In genomic region chr2:104001076-104001475, GRCm38 (mm10) we compare ENCODE assay signal across 9 mouse cellular contexts. TPM values are rescaled to one million over a fixed set of nuclear protein-coding genes. Genes with fewer than 3 reads are reported as not detected.
DNase-seq lines count a peak whose midpoint lies in the region; ATAC-seq lines count a peak whose summit lies in the region.
"Had no signal": no experiment of that assay in that cellular context is flagged by ENCODE, and none has a peak within 500 bp of the region (broad histone marks: within the 10 kb centered on the region; RNA-seq: fewer than 3 reads in every experiment).

No protein-coding gene starts in this region.

- no peaks in the 10 kb centered on the region for H3K9me3 ChIP-seq in hindbrain, embryonic 14.5 days (ENCODE audit: control insufficient read depth, low read length)
- no peaks in the 10 kb centered on the region for H3K9me3 ChIP-seq in hindbrain, embryonic 13.5 days
- no peaks in the 10 kb centered on the region for H3K9me3 ChIP-seq in intestine, embryonic 15.5 days
- H3K9me3 ChIP-seq: limb, embryonic 12.5 days had no signal

- 21% methylated on average over 2 of the region's 2 CpGs for WGBS in hindbrain, embryonic 14.5 days
- WGBS in hindbrain, embryonic 13.5 days = 19% methylated on average over 2 of the region's 2 CpGs
- WGBS in intestine, embryonic 15.5 days = 26% methylated on average over 2 of the region's 2 CpGs

- H3K9ac ChIP-seq in hindbrain, embryonic 14.5 days = no peak overlapping the region
- H3K9ac ChIP-seq in hindbrain, embryonic 13.5 days = no peak overlapping the region
- H3K9ac ChIP-seq in intestine, embryonic 15.5 days = no peak overlapping the region
- H3K9ac ChIP-seq: limb, embryonic 12.5 days had no signal

- H3K27me3 ChIP-seq in hindbrain, embryonic 14.5 days (ENCODE audit: control insufficient read depth, insufficient read depth, low read length) = no peaks in the 10 kb centered on the region
- peaks cover 8% of the 10 kb centered on the region; the same call in 1 of the 2 replicates for H3K27me3 ChIP-seq in hindbrain, embryonic 13.5 days
- H3K27me3 ChIP-seq in intestine, embryonic 15.5 days (replicated peaks) = peaks cover 6% of the 10 kb centered on the region; the same call in 1 of the 2 replicates

- H3K4me3 ChIP-seq in hindbrain, embryonic 14.5 days (replicated peaks; ENCODE audit: low read length) = no peak overlapping the region
- H3K4me3 ChIP-seq in hindbrain, embryonic 13.5 days = no peak overlapping the region
- no peak overlapping the region for H3K4me3 ChIP-seq in intestine, embryonic 15.5 days (replicated peaks)
- H3K4me3 ChIP-seq: limb, embryonic 12.5 days had no signal

- H3K4me2 ChIP-seq in hindbrain, embryonic 14.5 days (replicated peaks) = no peak overlapping the region
- no peak overlapping the region for H3K4me2 ChIP-seq in hindbrain, embryonic 13.5 days
- H3K4me2 ChIP-seq in intestine, embryonic 15.5 days (replicated peaks) = no peak overlapping the region
- H3K4me2 ChIP-seq: limb, embryonic 12.5 days had no signal

- 0 out of 2 replicates have a peak, but pooled peaks have one; percentile 31 for ATAC-seq in hindbrain, embryonic 14.5 days (ENCODE audit: low FRiP score)
- ATAC-seq in hindbrain, embryonic 13.5 days (ENCODE audit: low FRiP score) = no peak
- ATAC-seq in intestine, embryonic 15.5 days = no peak

- H3K4me1 ChIP-seq in hindbrain, embryonic 14.5 days (replicated peaks; ENCODE audit: control insufficient read depth, insufficient read depth, low read length) = no peaks in the 10 kb centered on the region
- no peaks in the 10 kb centered on the region for H3K4me1 ChIP-seq in hindbrain, embryonic 13.5 days (replicated peaks)
- H3K4me1 ChIP-seq in intestine, embryonic 15.5 days (replicated peaks) = no peaks in the 10 kb centered on the region
- H3K4me1 ChIP-seq: limb, embryonic 12.5 days had no signal

- peak; percentile 56 for DNase-seq in hindbrain, embryonic 14.5 days (ENCODE audit: low spot score)
- peak; percentile 69 for DNase-seq in A20 (ENCODE audit: low read depth, low spot score)
- peak; percentile 34 for DNase-seq in MN1 (ENCODE audit: low spot score)
- DNase-seq in induced T-regulatory cell, adult 2 months (ENCODE audit: low read depth) = peak; percentile 44
- DNase-seq in cerebellum, adult 11-12 months = no peak
- DNase-seq in gastrocnemius, postnatal 4 days (ENCODE audit: low spot score in 2 of 2) = no peak

- no peak overlapping the region for H3K27ac ChIP-seq in hindbrain, embryonic 14.5 days
- no peak overlapping the region for H3K27ac ChIP-seq in hindbrain, embryonic 13.5 days
- no peak overlapping the region for H3K27ac ChIP-seq in intestine, embryonic 15.5 days
- H3K27ac ChIP-seq: limb, embryonic 12.5 days had no signal

- no peaks in the 10 kb centered on the region for H3K36me3 ChIP-seq in hindbrain, embryonic 14.5 days (replicated peaks; ENCODE audit: control insufficient read depth, insufficient read depth)
- H3K36me3 ChIP-seq in hindbrain, embryonic 13.5 days = no peaks in the 10 kb centered on the region
- no peaks in the 10 kb centered on the region for H3K36me3 ChIP-seq in intestine, embryonic 15.5 days
- H3K36me3 ChIP-seq: limb, embryonic 12.5 days had no signal

RNA-seq across cellular contexts. Expression of gene Fbxo3, which starts 26.4 kb away (rescaled TPM):
- polyA plus RNA-seq in hindbrain, embryonic 14.5 days (2014; fragmentation: Nextera tagmentation; extraction: Ambion mirVana) = 68.3 and 76.8 TPM in 2 replicates
- polyA plus RNA-seq in hindbrain, embryonic 13.5 days (2015; fragmentation: Nextera tagmentation; extraction: Ambion mirVana) = 64.4 and 64.8 TPM in 2 replicates
- polyA plus RNA-seq in intestine, embryonic 15.5 days (2015; fragmentation: Nextera tagmentation; extraction: Ambion mirVana) = 50.9 and 51.6 TPM in 2 replicates
- 10 to 100 TPM; 41.4 to 47.0 TPM for total RNA-seq in gastrocnemius, postnatal 4 days (2021)

RNA-seq across cellular contexts. Expression of gene 4931422A03Rik, which starts 27.1 kb away (rescaled TPM):
- 2.5 and 2.9 TPM in 2 replicates for polyA plus RNA-seq in hindbrain, embryonic 14.5 days (2014; fragmentation: Nextera tagmentation; extraction: Ambion mirVana)
- 2.1 and 2.6 TPM in 2 replicates for polyA plus RNA-seq in hindbrain, embryonic 13.5 days (2015; fragmentation: Nextera tagmentation; extraction: Ambion mirVana)
- polyA plus RNA-seq in intestine, embryonic 15.5 days (2015; fragmentation: Nextera tagmentation; extraction: Ambion mirVana) = 1.4 and 1.9 TPM in 2 replicates
- total RNA-seq in gastrocnemius, postnatal 4 days (2021) = not detected

RNA-seq across cellular contexts. Expression of gene Lmo2, which starts 43.3 kb away (rescaled TPM):
- 48.1 and 49.8 TPM in 2 replicates for polyA plus RNA-seq in hindbrain, embryonic 14.5 days (2014; fragmentation: Nextera tagmentation; extraction: Ambion mirVana)
- polyA plus RNA-seq in hindbrain, embryonic 13.5 days (2015; fragmentation: Nextera tagmentation; extraction: Ambion mirVana) = 34.1 and 42.3 TPM in 2 replicates
- polyA plus RNA-seq in intestine, embryonic 15.5 days (2015; fragmentation: Nextera tagmentation; extraction: Ambion mirVana) = 18.2 and 23.5 TPM in 2 replicates
- total RNA-seq in gastrocnemius, postnatal 4 days (2021) = 10 to 100 TPM; 21.2 to 23.2 TPM

Comparison
In these comparisons a context has a peak if more than half of its experiments do, and no peak if none do; other contexts are left out.
1. DNase-seq: peak in hindbrain, embryonic 14.5 days (single experiment), A20 (single experiment), MN1 (single experiment) and induced T-regulatory cell, adult 2 months (single experiment); none in cerebellum, adult 11-12 months (single experiment) and gastrocnemius, postnatal 4 days (0 of 2).